Mouse (Mus musculus) myocyte (in vitro differentiated cells): ENCODE results near the gene Samm50.

Experiments
- E2F4 ChIP-seq: IDR thresholded peaks from one replicate; pipeline ENCODE4 v1.6.1; 2011; ENCODE audit warnings: mild to moderate bottlenecking, control low read depth, moderate library complexity; ENCODE audit not compliant: insufficient read depth
- MYOG ChIP-seq, 3 experiments: IDR thresholded peaks; one replicate each; pipeline ENCODE4 v1.6.1; 2011; ENCODE audit warnings: control low read depth in 2 of 3, low read depth in 2 of 3, mild to moderate bottlenecking in 2 of 3; ENCODE audit not compliant: insufficient read length in 2 of 3, control insufficient read depth in 1 of 3, insufficient read depth in 1 of 3
- POLR2A ChIP-seq: IDR thresholded peaks from one replicate; pipeline ENCODE4 v1.6.1; 2011; ENCODE audit warnings: low read depth, mild to moderate bottlenecking, control low read depth, moderate library complexity; ENCODE audit not compliant: insufficient read length
- USF1 ChIP-seq: IDR thresholded peaks from one replicate; pipeline ENCODE4 v1.6.1; 2011; ENCODE audit warnings: low read depth, mild to moderate bottlenecking, control low read depth, moderate library complexity

DNA sequence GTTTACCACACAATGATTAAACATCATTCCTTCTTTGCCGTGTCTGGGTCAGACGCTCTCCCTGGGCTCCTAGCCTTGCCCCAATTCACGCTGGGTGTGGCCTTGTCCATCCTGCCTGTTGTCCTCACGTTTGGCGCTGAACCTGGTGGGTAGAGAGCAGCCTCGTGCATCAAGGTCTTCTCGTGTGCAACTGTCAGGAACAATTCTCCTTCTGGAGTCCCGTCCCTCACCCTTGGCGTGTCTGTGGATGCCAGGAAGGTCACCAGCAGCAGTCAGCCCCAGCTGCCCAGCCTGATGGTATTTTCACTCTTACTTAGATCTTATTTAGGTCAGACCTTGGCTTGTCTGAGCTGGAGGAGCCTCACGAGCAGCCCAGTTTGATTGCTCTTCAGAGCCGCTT lies 73.1 kb downstream of the Samm50 start:
- TF ChIP-seq USF1 (no peak), POLR2A (no peak), MYOG (IDR thresholded peaks at IDR 0.05; ENCODE audit: control insufficient read depth in 1 of 3, insufficient read depth in 1 of 3, insufficient read length in 2 of 3, low read depth in 2 of 3) (no peak), E2F4 (no peak)
